Mouse (Mus musculus): Measurements from ENCODE around the gene Ascc1. TPM values are rescaled to one million over a fixed set of nuclear protein-coding genes. Genes with fewer than 3 reads are reported as not detected.
"Not testable (repeated sequence)": the region's sequence is repeated elsewhere in the genome, so short reads cannot be mapped to it uniquely, and the experiment has no call there.

The Ascc1 gene
- polyA plus RNA-seq, 1 experiment from 2014 or later = 21.6 TPM

DNA sequence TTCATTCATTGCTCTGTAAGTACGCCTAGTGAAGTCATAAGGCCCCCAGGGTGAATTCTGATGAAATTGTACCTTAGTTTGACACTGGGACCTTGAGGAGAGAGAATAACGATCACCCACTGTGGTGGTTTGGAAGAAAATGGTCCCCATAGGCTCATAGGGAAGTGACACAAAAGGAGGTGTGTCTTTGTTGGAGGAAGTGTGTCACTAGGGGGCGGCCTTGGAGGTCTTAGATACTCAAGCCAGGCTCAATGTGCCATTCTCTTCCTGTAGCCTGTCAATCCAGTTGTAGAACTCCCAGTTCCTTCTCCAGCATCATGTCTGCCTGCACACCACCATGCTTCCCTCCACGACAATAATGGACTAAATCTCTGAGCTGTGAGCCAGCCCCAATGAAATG lies 138.1 kb downstream of the Ascc1 start:
- Histone ChIP-seq H3K9ac (no peak overlapping the region), H3K4me2 (no peak overlapping the region), H3K4me1 (replicated peaks) (no peaks in the 10 kb centered on the region), H3K9me3 (replicated peaks) (no peaks in the 10 kb centered on the region; the same call in 1 of the 2 replicates), H3K36me3 (no peaks in the 10 kb centered on the region), H3K27me3 (no peaks in the 10 kb centered on the region), H3K4me3 (replicated peaks) (no peak overlapping the region), H3K27ac (no peak overlapping the region)
- no peak for DNase-seq
- WGBS (ENCODE audit: insufficient replicate concordance) = 74% methylated on average over 4 of the region's 4 CpGs
- ATAC-seq (ENCODE audit: low read depth) = no peak

GRCm38 (mm10) chr10:60141656-60142160 lies 139.1 kb downstream of the Ascc1 start:
- Histone ChIP-seq H3K9me3 (replicated peaks) (no peaks in the 10 kb centered on the region; the same call in 1 of the 2 replicates), H3K27ac (no peak overlapping the region), H3K4me2 (no peak overlapping the region), H3K4me3 (replicated peaks) (no peak overlapping the region), H3K9ac (no peak overlapping the region), H3K27me3 (no peaks in the 10 kb centered on the region), H3K4me1 (replicated peaks) (no peaks in the 10 kb centered on the region), H3K36me3 (no peaks in the 10 kb centered on the region)
- WGBS (ENCODE audit: insufficient replicate concordance) = 73% methylated on average over 3 of the region's 3 CpGs
- DNase-seq (no peak), ATAC-seq (ENCODE audit: low read depth) (no peak)

DNA sequence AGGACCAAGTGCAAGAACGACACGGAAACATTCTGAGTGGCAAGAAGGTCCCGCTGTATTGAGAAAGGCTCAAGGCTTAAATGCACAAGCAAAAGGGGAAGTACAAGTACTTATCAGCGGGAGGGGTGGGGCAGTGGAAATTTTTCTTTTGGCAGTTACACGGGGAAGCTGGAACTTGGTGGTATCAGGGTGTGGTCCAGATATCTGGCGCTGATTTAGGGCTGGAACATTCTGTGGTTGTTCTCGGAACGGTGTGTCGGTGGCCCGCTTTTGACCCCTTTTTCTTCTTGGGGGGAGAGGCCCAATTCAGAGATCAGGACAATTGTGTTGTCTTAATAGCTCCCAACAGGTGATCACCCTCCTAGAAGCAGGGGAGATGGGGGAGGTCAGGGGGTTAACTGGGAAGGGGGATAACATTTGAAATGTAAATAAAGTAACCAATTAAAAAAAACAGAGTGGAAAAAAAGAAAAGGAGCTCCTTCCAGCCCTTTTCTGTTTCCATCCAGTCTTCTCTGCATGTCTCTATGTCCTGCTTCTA lies 145.0 kb downstream of the Ascc1 start:
- not testable (repeated sequence) for H3K9ac ChIP-seq; H3K27ac ChIP-seq; DNase-seq; H3K9me3 ChIP-seq (replicated peaks); H3K4me3 ChIP-seq (replicated peaks); H3K36me3 ChIP-seq; H3K27me3 ChIP-seq; H3K4me1 ChIP-seq (replicated peaks); ATAC-seq (ENCODE audit: low read depth); H3K4me2 ChIP-seq
- 55% methylated on average over 10 of the region's 10 CpGs for WGBS (ENCODE audit: insufficient replicate concordance)

DNA sequence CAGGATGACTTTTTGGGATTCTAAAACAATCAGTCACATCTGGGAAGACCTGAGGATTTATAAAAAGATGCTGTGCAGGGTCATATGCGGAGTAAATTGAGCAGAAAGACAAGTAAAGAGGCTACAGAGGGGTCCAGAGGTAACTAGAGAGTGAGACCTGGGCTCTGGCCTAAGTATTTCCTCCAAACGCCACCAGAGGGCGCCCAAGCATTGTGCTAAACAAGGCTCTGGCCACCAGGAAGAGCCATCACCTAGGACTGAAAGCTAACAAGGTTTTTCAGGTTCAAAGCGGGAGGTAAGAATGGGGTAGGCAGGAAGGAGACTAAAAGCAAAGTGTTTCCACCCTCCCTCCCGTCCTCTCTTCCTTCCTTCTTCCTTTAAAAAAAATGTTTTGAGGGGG lies 145.5 kb downstream of the Ascc1 start:
- Histone ChIP-seq H3K36me3 (no peaks in the 10 kb centered on the region), H3K4me1 (replicated peaks) (peaks cover 4% of the 10 kb centered on the region; the same call in 1 of the 2 replicates), H3K4me2 (no peak overlapping the region), H3K9ac (no peak overlapping the region), H3K27ac (no peak overlapping the region), H3K9me3 (replicated peaks) (no peaks in the 10 kb centered on the region), H3K4me3 (replicated peaks) (no peak overlapping the region), H3K27me3 (no peaks in the 10 kb centered on the region)
- peak; percentile 35 for DNase-seq
- WGBS (ENCODE audit: insufficient replicate concordance) = 5% methylated on average over 5 of the region's 5 CpGs
- no peak for ATAC-seq (ENCODE audit: low read depth)

Small RNA genes within 50 kb of the gene (microRNA-seq; reads per million reads assigned to microRNA genes)
- gene Mir6906 = not detected

Other genes with a start within 250 kb of the Ascc1 start
- gene Dnajb12, start 123.2 kb upstream of the Ascc1 start, polyA plus RNA-seq (2015; fragmentation: Nextera tagmentation; extraction: Ambion mirVana) = 13.4 and 15.5 TPM in 2 replicates
- 2.7 and 2.8 TPM in 2 replicates for gene Ddit4, start 51.0 kb upstream of the Ascc1 start, polyA plus RNA-seq (2015; fragmentation: Nextera tagmentation; extraction: Ambion mirVana)
- gene Anapc16, start 330 bp downstream of the Ascc1 start, polyA plus RNA-seq (2015; fragmentation: Nextera tagmentation; extraction: Ambion mirVana) = 46.4 and 52.7 TPM in 2 replicates
- gene Spock2, start 103.4 kb downstream of the Ascc1 start, polyA plus RNA-seq (2015; fragmentation: Nextera tagmentation; extraction: Ambion mirVana) = 0.13 and 0.21 TPM in 2 replicates
- 0.07 and 0.08 TPM in 2 replicates for gene Chst3, start 216.5 kb downstream of the Ascc1 start, polyA plus RNA-seq (2015; fragmentation: Nextera tagmentation; extraction: Ambion mirVana)

All from liver, embryonic 13.5 days (tissue).